Mouse (Mus musculus): ENCODE measurements at regions not wholly inside any gene's neighbourhood (a gene's known extent, or its start where the extent isn't known, plus 50 kb on each side); places are given as distances from the start of the nearest gene placed in this dataset.
A peak's percentile ranks its signal among the peaks of the same experiment; 100 is the strongest.
"Not testable (repeated sequence)": the region's sequence is repeated elsewhere in the genome, so short reads cannot be mapped to it uniquely, and the experiment has no call there.

DNA sequence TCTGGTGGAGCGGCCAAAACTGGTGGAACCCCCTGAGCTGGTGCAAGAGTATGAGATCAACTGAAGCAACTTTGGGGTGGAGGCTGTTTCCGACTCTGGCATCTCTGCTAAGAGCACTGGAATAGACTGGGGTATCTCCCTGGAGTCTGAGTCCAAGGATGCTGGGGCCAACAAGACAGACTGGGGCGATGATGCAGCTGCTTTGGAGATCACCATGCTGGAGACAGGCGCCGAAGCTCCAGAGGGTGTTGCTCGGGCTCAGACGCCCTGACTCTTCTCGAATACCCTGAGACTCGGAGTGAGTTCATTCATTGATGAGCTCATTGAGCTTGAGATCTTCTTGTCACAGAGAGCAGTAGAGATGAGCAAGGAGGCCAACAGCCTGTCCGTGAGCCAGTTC, 194.6 kb upstream of the Hsf2 start:
- DNase-seq (ENCODE audit: low read depth, low spot score): no peak

GRCm38 (mm10) chr10:57313799-57314198, 172.4 kb upstream of the Hsf2 start:
- DNase-seq (ENCODE audit: low read depth, low spot score): no peak

- peak; percentile 2 for DNase-seq (ENCODE audit: low read depth, low spot score)
Observed at GRCm38 (mm10) chr10:57317067-57317466, 169.1 kb upstream of the Hsf2 start.

GRCm38 (mm10) chr10:57319171-57319570, 167.0 kb upstream of the Hsf2 start:
- DNase-seq (ENCODE audit: low read depth, low spot score): no peak

DNA sequence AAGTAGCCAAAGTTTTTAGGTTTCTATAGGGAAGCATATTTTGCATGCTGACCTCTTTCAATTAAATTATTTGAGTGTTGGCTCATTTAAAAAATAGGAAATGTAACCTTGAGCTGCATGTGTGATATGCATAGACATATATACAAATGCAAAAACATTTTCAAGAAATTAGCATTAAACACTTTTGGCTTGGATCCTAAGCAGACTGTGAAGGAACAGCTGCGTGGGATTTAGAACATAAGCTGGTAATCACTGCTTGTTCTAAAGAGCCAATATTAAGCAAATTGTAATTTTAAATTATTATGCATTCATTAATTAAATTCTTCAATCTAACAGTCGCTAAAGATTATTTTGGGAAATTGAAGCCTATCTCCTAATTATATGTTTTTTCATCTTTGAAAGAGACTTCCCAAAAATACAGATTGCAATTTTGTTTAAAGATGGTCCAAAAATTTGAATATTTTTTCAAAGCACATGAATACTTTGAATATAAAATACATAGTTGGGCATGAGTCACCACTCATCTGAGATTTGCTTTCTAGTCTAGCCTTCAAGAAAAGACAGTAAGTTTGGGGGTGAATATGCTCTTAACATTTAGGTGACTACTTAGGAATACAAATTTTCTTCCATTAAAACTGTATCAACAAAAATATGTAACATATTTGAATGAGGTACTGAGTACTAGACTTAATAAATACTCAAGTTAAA, 163.3 kb upstream of the Hsf2 start:
- no peak for DNase-seq (ENCODE audit: low read depth, low spot score)

- DNase-seq (ENCODE audit: low read depth, low spot score): no peak
Observed at GRCm38 (mm10) chr10:57324226-57324625, 162.0 kb upstream of the Hsf2 start.

- not testable (repeated sequence) for DNase-seq (ENCODE audit: low read depth, low spot score)
Observed at GRCm38 (mm10) chr10:57362781-57363180, 123.4 kb upstream of the Hsf2 start.

Data from ES-CJ7 (cell line).